Mouse (Mus musculus) megakaryocyte progenitor cell, adult 5-6 weeks (primary cell): ENCODE measurements around the gene Olfr1323. TPM values are rescaled to one million over a fixed set of nuclear protein-coding genes. Genes with fewer than 3 reads are reported as not detected.

ENCODE experiments used
- ATAC-seq: replicated peaks from 2 replicates; pipeline ENCODE4 v1.8.0; 2016; ENCODE audit warnings: mild to moderate bottlenecking, moderate TSS enrichment, inconsistent platforms; ENCODE audit not compliant: poor library complexity
- total RNA-seq, 2 experiments: library from RNA; stranded (forward) in 1 of 2; stranded (reverse) in 1 of 2; fragments of 157-497, 149-512 nt in 1 of 2; fragments of 200-1000 nt in 1 of 2; gene quantifications; 2 replicates each; pipeline versions ENCODE4 v1.2.3 to v1.2.4; 2015 to 2017

The Olfr1323 gene
- total RNA-seq (2015) (not detected in 2 replicates), total RNA-seq (2017) (not detected in 2 replicates)

GRCm38 (mm10) chrX:50019259-50019658 lies at the start of gene Olfr1323:
Gene Olfr1323, minus strand, starts transcription at chrX:50019359.
- no peak for ATAC-seq

DNA sequence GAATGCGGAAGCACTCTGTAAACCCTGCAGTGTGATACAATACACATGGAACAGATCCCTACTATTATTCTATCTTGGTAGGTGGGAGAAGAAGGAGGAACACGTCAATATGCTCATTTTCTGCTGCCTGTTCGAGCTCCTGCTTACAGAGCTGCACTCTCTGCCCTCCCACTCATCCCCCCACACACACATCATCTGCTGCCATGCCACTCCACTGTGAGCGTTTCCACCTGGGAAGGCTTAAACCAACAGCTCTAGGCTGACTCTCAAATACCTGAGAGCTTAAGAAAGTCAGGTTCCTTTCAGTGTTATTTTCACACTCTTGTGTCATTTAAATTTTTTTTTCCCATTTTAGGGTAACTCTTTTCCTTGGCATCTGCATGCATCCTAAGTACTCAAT lies 6.9 kb downstream of the Olfr1323 start:
- ATAC-seq: no peak

Other genes starting within 250 kb of the Olfr1323 start
- not detected in 2 replicates for gene Igsf1, start 221.6 kb downstream of the Olfr1323 start, total RNA-seq (2015)
- not detected in 2 replicates for gene Igsf1, start 221.6 kb downstream of the Olfr1323 start, total RNA-seq (2017)
- not detected in 2 replicates for gene Olfr1322, start 127.9 kb downstream of the Olfr1323 start, total RNA-seq (2015)
- not detected in 2 replicates for gene Olfr1322, start 127.9 kb downstream of the Olfr1323 start, total RNA-seq (2017)